Mouse (Mus musculus) liver, embryonic 12.5 days (tissue): ENCODE results near the gene Tmem150c. TPM values are rescaled to one million over a fixed set of nuclear protein-coding genes. Genes with fewer than 3 reads are reported as not detected.
A peak's percentile ranks its signal among the peaks of the same experiment; 100 is the strongest.

Source experiments
- ATAC-seq: fragments of 200-750 bp; cut with Nextera tagmentation; 2 replicates; pipeline ENCODE4 v1.8.0; 2017; ENCODE audit warnings: moderate number of reproducible peaks, mild to moderate bottlenecking, moderate library complexity
- H3K27ac ChIP-seq: fragments of 300-500 bp; sonication (generic); 2 replicates; pipeline ENCODE4 v1.5.1; 2016; ENCODE audit warnings: mild to moderate bottlenecking
- H3K27me3 ChIP-seq: fragments of 300-500 bp; sonication (generic); replicated peaks from 2 replicates; pipeline ENCODE4 v1.6.1; 2016; ENCODE audit warnings: mild to moderate bottlenecking, moderate library complexity
- H3K36me3 ChIP-seq: fragments of 300-500 bp; sonication (generic); 2 replicates; pipeline ENCODE4 v1.6.1; 2016; ENCODE audit warnings: mild to moderate bottlenecking, moderate library complexity
- H3K4me1 ChIP-seq: fragments of 300-500 bp; sonication (generic); 2 replicates; pipeline ENCODE4 v1.6.1; 2016
- H3K4me2 ChIP-seq: fragments of 300-500 bp; sonication (generic); 2 replicates; pipeline ENCODE4 v1.6.1; 2016; ENCODE audit warnings: mild to moderate bottlenecking, moderate library complexity
- H3K4me3 ChIP-seq: fragments of 300-500 bp; sonication (generic); 2 replicates; pipeline ENCODE4 v1.5.1; 2016; ENCODE audit warnings: mild to moderate bottlenecking, moderate library complexity
- H3K9ac ChIP-seq: fragments of 300-500 bp; sonication (generic); 2 replicates; pipeline ENCODE4 v1.6.1; 2016; ENCODE audit warnings: mild to moderate bottlenecking, moderate library complexity
- H3K9me3 ChIP-seq: fragments of 300-500 bp; sonication (generic); replicated peaks from 2 replicates; pipeline ENCODE4 v1.6.1; 2016; ENCODE audit warnings: mild to moderate bottlenecking, moderate library complexity
- whole genome bisulfite sequencing: fragments of 180-500 bp; shearing (Covaris S2); methylation state at CpG from one replicate; pipeline ENCODE4 v1.1.7; 2016; ENCODE audit not compliant: insufficient replicate concordance; 5-methylcytosine and 5-hydroxymethylcytosine counted together
- polyA plus RNA-seq: library from polyadenylated mRNA; unstranded; fragments of >200 nt; fragmentation: Nextera tagmentation; extraction: Ambion mirVana; gene quantifications from 2 replicates; pipeline ENCODE4 v1.2.1, GENCODE M21; 2016

Gene Tmem150c
- polyA plus RNA-seq, 1 experiment from 2014 or later: 1.5 TPM

DNA sequence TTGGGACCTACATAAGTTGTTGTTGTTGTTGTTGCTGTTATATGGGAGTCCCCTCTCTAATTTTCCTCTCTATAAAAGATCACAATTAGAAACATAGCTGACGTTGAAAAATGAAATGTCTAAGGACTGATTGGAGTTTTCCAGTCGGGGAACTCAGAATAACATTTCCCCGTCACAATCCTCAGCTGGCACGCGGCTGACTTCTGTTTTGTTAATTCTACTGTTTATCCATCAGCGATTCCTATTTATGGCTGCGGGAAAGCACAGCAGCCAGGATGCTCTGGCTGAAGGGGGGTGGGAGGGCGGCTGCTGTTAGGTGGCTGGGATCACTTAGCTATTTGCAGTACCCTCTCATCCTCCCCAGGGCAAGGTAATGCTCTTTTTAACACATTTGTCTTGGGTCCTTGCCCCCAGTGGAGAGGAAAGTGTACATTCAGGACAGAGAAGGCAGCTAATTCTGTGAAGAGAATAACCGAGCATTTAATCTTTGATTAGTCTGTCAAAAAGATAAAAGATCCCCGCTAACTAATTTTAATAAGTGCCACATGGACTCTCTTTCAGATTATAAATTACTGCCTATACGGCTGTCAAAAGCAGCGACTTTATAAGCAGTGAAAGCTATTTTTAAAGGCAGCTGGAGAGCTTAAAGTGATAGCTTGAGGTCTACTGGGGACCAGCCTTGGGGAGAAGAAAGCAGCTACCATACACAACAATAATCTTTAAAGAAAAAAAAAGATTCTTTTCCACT, 68.9 kb downstream of the Tmem150c start:
- Histone ChIP-seq H3K4me1 (no peaks in the 10 kb centered on the region), H3K4me2 (no peak overlapping the region), H3K9ac (no peak overlapping the region), H3K27ac (no peak overlapping the region), H3K36me3 (no peaks in the 10 kb centered on the region), H3K27me3 (0 out of 2 replicates have a peak, but pooled peaks cover 4% of the 10 kb centered on the region), H3K4me3 (no peak overlapping the region), H3K9me3 (no peaks in the 10 kb centered on the region)
- 64% methylated on average over 12 of the region's 12 CpGs for WGBS
- ATAC-seq: no peak

DNA sequence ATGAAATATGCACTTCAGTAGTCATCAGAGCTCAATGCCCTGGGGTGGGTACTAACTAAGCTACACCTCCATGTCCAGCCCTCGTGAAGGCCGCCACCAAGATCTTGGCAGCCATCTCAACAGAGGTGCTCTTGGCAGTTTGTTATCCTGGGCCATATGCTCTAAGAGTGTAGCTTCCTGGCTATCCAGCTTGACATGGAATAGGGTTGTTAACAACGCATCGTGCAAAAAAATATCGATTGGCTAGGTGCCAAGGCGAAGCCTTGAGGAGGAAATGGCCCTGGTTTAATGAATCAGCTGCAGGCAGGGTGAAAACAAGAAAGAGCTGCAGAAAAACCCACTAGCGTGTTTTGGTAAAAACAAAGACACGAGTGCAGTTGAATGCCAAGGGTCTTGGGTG, 74.5 kb downstream of the Tmem150c start:
- no peaks in the 10 kb centered on the region for H3K9me3 ChIP-seq
- H3K27ac ChIP-seq: no peak overlapping the region
- H3K9ac ChIP-seq: no peak overlapping the region
- H3K27me3 ChIP-seq: no peaks in the 10 kb centered on the region
- H3K4me1 ChIP-seq: no peaks in the 10 kb centered on the region
- no peaks in the 10 kb centered on the region for H3K36me3 ChIP-seq
- 70% methylated on average over 8 of the region's 8 CpGs for WGBS
- no peak overlapping the region for H3K4me3 ChIP-seq
- ATAC-seq: no peak
- no peak overlapping the region for H3K4me2 ChIP-seq

- H3K9ac ChIP-seq: no peak overlapping the region
- WGBS: 76% methylated on average over 12 of the region's 12 CpGs
- H3K27ac ChIP-seq: no peak overlapping the region
- H3K4me3 ChIP-seq: no peak overlapping the region
- H3K4me1 ChIP-seq: peaks cover 9% of the 10 kb centered on the region
- no peaks in the 10 kb centered on the region for H3K9me3 ChIP-seq
- no peak overlapping the region for H3K4me2 ChIP-seq
- 0 out of 2 replicates have a peak, but pooled peaks cover 4% of the 10 kb centered on the region for H3K27me3 ChIP-seq
- ATAC-seq: no peak
- H3K36me3 ChIP-seq: no peaks in the 10 kb centered on the region
Observed at GRCm38 (mm10) chr5:100083953-100084562, 75.5 kb downstream of the Tmem150c start.

DNA sequence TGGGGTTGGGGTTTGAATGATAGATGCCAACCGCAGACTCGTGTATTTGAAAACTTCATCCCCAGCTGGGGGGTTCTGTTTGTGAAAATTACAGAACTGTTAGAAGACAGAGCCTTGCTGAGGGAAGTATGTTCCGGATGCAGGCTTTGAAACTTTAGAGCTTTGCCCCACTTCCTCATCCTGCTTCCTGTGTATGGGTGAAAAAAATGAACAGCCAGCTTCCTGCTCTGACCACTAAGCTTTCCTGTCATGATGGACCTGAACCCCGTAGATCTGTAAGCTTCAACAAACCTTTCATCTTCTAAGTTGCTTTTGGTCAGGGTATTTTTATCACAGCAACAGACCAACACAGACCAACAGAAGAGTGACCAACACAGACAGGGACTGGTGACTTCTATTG, 77.6 kb downstream of the Tmem150c start:
- 45% methylated on average over 4 of the region's 4 CpGs for WGBS
- ATAC-seq: no peak
- Histone ChIP-seq H3K36me3 (no peaks in the 10 kb centered on the region), H3K4me3 (no peak overlapping the region), H3K27ac (no peak overlapping the region), H3K9me3 (no peaks in the 10 kb centered on the region), H3K27me3 (0 out of 2 replicates have a peak, but pooled peaks cover 4% of the 10 kb centered on the region), H3K9ac (no peak overlapping the region), H3K4me2 (no peak overlapping the region), H3K4me1 (peaks cover 11% of the 10 kb centered on the region)

DNA sequence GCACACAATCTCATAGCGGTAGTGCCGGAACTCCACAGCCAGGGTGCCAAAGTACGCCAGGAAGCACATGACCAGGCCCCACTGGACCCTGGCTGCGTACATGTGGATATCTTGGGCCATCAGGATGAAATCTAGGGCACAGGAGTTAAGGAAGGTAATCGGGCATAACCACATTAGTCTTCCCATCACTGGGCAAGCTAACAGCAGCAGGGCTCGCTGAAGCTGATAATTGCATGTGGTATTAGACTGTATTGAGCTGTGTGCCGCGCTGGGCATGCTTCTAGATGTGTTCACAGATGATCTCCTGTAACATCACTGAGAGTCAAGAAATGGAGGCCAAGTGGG, 79.7 kb downstream of the Tmem150c start:
- Histone ChIP-seq H3K27me3 (0 out of 2 replicates have a peak, but pooled peaks cover 4% of the 10 kb centered on the region), H3K36me3 (no peaks in the 10 kb centered on the region), H3K9me3 (no peaks in the 10 kb centered on the region), H3K4me2 (peak overlapping the region; percentile 64), H3K27ac (no peak overlapping the region), H3K4me3 (no peak overlapping the region), H3K4me1 (peaks cover 13% of the 10 kb centered on the region), H3K9ac (no peak overlapping the region)
- ATAC-seq: no peak
- WGBS: 78% methylated on average over 8 of the region's 8 CpGs

GRCm38 (mm10) chr5:100079040-100079930, 80.3 kb downstream of the Tmem150c start:
- Histone ChIP-seq H3K4me1 (peaks cover 14% of the 10 kb centered on the region), H3K9ac (no peak overlapping the region), H3K4me2 (peak overlapping the region; percentile 64), H3K9me3 (no peaks in the 10 kb centered on the region), H3K36me3 (no peaks in the 10 kb centered on the region), H3K27ac (no peak overlapping the region), H3K4me3 (peak overlapping the region; percentile 46), H3K27me3 (0 out of 2 replicates have a peak, but pooled peaks cover 4% of the 10 kb centered on the region)
- WGBS: 26% methylated on average over 36 of the region's 36 CpGs
- ATAC-seq: no peak

DNA sequence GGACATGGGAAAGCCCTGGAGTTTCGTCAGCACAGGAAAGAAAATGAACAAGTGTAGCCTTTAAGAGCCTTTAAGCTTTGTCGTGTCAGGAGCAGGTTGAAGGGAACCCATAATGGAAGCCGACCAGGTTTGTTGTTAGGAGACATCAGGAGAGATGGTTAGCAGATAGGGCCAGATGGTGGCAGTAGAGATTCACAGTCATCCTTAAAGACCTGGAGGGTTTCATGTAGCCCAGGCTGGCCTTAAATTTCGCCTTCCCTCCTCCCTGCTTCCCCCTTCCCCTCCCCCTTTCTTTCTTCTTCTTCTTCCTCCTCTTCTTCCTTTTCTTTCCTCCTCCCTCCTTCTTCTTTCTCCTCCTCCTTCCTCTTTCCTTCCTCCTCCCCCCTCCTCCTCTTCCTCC, 85.0 kb downstream of the Tmem150c start:
- WGBS: 50% methylated on average over 4 of the region's 4 CpGs
- Histone ChIP-seq H3K27me3 (0 out of 2 replicates have a peak, but pooled peaks cover 3% of the 10 kb centered on the region), H3K36me3 (peaks cover 32% of the 10 kb centered on the region), H3K27ac (no peak overlapping the region), H3K4me2 (no peak overlapping the region), H3K9ac (no peak overlapping the region), H3K9me3 (no peaks in the 10 kb centered on the region), H3K4me3 (no peak overlapping the region), H3K4me1 (peaks cover 10% of the 10 kb centered on the region)
- no peak for ATAC-seq

DNA sequence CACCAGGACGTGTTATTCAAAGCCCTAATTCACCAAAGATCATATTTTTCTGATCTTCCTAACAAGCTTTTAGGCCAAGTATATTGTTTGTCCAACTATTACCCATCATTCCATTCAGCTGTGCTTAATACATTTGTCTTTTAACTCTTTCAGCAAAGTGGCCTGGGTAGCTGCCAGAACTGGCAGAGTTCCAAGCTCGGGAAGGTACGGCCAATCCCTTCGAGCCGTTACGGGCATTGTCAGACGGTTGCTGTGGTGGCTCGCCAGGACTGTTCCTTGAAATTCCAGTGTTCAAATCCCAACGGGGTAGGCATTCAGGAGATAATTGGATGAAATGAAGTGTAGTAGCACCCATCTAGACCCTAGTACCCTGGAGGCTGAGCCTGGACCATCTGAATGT, 87.1 kb downstream of the Tmem150c start:
- 80% methylated on average over 9 of the region's 9 CpGs for WGBS
- no peak for ATAC-seq
- H3K9me3 ChIP-seq: no peaks in the 10 kb centered on the region

DNA sequence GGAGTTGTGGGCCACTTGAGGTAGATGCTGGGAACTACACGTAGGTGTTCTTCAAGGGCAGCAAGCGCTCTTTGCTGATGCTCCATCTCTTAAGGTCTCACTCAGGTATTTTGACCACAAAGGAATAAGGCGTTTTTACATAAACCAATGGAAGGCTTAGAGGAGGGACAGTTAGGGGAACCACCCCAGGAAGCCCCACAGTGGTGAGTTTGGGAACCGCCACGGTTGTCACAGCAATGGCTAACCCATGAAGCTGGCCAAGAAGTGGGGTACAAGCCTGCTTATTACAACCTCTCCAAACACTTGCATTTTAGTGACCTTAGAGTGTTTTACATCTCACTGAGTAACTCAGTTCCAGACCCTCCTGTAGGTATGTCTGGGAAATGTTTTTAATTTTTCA, 88.1 kb downstream of the Tmem150c start:
- Histone ChIP-seq H3K4me3 (no peak overlapping the region), H3K9me3 (no peaks in the 10 kb centered on the region), H3K4me1 (0 out of 2 replicates have a peak, but pooled peaks cover 2% of the 10 kb centered on the region), H3K27ac (no peak overlapping the region), H3K4me2 (no peak overlapping the region), H3K27me3 (no peaks in the 10 kb centered on the region), H3K36me3 (peaks cover 55% of the 10 kb centered on the region), H3K9ac (no peak overlapping the region)
- 75% methylated on average over 5 of the region's 5 CpGs for WGBS
- ATAC-seq: no peak

More for the DNA sequence above, 87.1 kb downstream of the Tmem150c start:
- Histone ChIP-seq H3K9ac (no peak overlapping the region), H3K36me3 (peaks cover 46% of the 10 kb centered on the region), H3K27ac (no peak overlapping the region), H3K4me3 (no peak overlapping the region), H3K27me3 (no peaks in the 10 kb centered on the region), H3K4me1 (0 out of 2 replicates have a peak, but pooled peaks cover 2% of the 10 kb centered on the region), H3K4me2 (no peak overlapping the region)

DNA sequence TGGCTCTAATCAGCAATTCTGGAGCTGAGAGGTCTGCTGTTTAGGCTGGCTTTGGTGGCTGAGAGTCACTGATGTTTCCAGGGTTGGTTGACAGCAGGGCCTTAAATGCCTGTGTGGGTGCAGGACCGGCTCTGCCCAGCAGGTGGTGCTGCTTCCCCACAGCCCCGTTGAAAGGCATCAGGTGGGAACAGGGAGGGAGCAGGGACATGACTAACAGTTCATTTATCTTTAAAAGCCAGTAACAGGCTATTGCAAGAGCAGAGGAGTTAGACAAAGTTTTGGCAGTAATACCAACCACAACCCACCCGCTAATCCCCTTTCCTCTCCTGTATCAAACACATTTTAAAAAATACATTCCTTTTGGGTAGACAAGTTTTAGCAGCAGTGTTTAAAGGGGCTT, 89.4 kb downstream of the Tmem150c start:
- H3K4me3 ChIP-seq: no peak overlapping the region
- H3K9ac ChIP-seq: no peak overlapping the region
- peak; percentile 74 for ATAC-seq
- no peaks in the 10 kb centered on the region for H3K27me3 ChIP-seq
- no peak overlapping the region for H3K4me2 ChIP-seq
- no peak overlapping the region for H3K27ac ChIP-seq
- peaks cover 68% of the 10 kb centered on the region for H3K36me3 ChIP-seq
- H3K4me1 ChIP-seq: 0 out of 2 replicates have a peak, but pooled peaks cover 2% of the 10 kb centered on the region
- WGBS: 14% methylated on average over 3 of the region's 3 CpGs
- H3K9me3 ChIP-seq: no peaks in the 10 kb centered on the region

DNA sequence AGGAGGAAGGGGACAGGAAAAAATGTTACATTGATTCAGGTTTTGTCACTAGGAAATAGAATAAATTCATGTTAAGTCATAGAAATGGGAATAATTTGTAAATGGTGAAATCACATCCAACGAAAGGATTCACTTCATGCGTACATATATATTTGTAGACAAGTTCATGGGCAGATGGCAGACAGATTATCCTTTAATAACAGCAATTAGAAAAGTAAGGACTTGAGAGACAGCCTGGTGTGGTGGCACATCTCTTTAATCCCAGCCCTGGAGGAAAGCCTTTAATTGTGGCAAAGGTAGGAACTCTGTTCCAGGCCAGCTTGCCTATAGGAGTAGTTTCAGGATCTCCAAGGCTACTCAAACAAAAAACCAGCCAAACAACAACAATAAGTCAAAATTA, 90.1 kb downstream of the Tmem150c start:
- H3K36me3 ChIP-seq: peaks cover 75% of the 10 kb centered on the region
- H3K4me1 ChIP-seq: no peaks in the 10 kb centered on the region
- H3K4me3 ChIP-seq: no peak overlapping the region
- 82% methylated on average over 2 of the region's 2 CpGs for WGBS
- no peak overlapping the region for H3K27ac ChIP-seq
- no peak overlapping the region for H3K4me2 ChIP-seq
- H3K9me3 ChIP-seq: no peaks in the 10 kb centered on the region
- no peak overlapping the region for H3K9ac ChIP-seq
- ATAC-seq: no peak
- no peaks in the 10 kb centered on the region for H3K27me3 ChIP-seq

- no peak for ATAC-seq
Observed at GRCm38 (mm10) chr5:100067579-100067978, 92.0 kb downstream of the Tmem150c start.

More at GRCm38 (mm10) chr5:100067579-100067978, 92.0 kb downstream of the Tmem150c start:
- Histone ChIP-seq H3K4me3 (no peak overlapping the region), H3K4me1 (no peaks in the 10 kb centered on the region), H3K27me3 (no peaks in the 10 kb centered on the region), H3K9me3 (no peaks in the 10 kb centered on the region), H3K27ac (no peak overlapping the region), H3K4me2 (no peak overlapping the region), H3K9ac (no peak overlapping the region), H3K36me3 (peaks cover 77% of the 10 kb centered on the region)
- 86% methylated on average over 16 of the region's 16 CpGs for WGBS
